Mouse (Mus musculus) monocyte, adult 5-6 weeks (primary cell): ENCODE results near the gene Ccdc18. TPM values are rescaled to one million over a fixed set of nuclear protein-coding genes. Genes with fewer than 3 reads are reported as not detected.
"Not testable (repeated sequence)": the region's sequence is repeated elsewhere in the genome, so short reads cannot be mapped to it uniquely, and the experiment has no call there.

Experiments used
- ATAC-seq: fragments of 153-309, 156-312 bp; replicated peaks from 2 replicates; pipeline ENCODE4 v1.8.0; 2017; ENCODE audit warnings: mild to moderate bottlenecking; ENCODE audit not compliant: low TSS enrichment, insufficient number of reproducible peaks, severe bottlenecking, poor library complexity, low FRiP score
- total RNA-seq: library from RNA; stranded (forward); fragments of 200-1000, 200-491, 200-594 nt; gene quantifications from 3 replicates; pipeline ENCODE4 v1.2.3, GENCODE M21; 2017

The Ccdc18 gene
- total RNA-seq, 1 experiment from 2014 or later = 1.7 TPM

DNA sequence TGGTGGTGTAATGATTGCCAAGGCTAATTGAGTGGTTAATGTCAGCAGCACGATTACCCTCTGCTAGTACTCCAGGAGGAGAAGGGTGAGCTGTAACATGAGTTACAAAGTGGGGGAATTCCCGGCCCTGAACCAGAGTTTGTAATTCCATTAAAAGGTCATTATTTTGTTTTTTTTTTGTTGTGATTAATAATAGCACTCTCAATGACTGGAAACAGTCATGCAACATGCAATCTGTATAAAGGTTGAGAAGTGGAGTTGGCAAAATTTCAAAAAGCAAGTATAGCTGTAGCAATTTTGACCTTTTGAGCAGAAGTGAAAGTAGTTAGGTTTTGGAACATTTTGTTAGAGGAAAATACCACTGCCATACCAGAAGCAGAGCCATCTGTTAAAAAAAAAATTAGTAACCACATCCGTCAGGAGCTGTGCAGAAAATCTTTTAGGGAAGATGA, 113.7 kb downstream of the Ccdc18 start:
- ATAC-seq = peak; percentile 96

DNA sequence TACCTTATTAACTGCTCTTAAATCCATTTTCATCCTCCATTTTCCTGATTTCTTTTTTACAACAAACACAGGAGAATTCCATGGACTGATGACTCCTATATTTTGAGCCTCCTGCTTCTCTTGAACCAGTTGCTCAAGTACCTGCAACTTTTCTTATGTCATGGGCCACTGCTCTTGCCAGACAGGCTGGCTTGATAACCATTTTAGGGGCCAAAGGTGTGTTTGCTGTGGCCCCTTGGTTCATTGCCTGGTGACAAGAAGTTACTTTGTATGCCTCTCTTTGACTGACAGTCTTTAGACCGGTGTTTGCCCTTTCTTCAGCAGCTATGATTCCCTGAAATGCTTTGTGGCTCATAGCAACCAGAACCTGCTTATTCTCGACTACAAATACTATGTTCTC, 117.4 kb downstream of the Ccdc18 start:
- no peak for ATAC-seq

DNA sequence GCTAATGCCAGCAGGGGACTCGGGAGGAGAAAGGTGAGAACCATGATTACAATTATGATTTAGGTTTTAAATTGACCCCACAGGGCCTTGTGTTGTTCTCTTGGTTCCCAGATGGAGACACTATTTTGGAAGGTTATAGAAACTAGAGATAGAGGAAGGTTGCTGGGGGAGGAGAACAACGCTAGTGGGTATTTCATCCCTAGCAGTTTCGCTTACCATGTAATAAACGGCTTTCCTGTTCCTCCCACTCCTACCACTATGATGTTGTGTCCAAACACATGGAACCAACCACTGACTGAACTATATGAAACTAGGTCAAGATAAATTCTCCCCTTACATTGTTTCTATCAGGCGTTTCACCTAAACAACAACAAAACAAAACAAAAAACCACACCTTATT, 122.6 kb downstream of the Ccdc18 start:
- no peak for ATAC-seq

DNA sequence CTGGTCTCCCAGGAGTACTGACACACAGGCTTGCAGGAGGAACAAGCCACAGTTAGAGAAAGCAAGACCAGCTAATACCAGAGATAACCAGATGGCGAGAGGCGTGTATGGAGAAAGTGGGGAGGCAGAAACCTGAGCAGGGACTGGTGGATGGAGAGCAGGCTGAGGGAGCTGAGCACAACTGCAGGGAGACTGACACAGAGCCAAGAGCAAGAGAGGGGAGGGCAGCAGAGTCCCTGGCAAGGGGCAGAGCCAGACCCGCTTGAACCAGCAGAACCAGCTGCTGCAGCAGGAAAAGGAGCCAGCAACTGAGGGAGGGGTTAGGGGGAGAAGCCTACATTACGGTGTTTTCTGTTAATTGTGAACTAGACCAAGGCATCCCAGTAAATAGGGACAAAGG, 130.0 kb downstream of the Ccdc18 start:
- ATAC-seq = no peak

DNA sequence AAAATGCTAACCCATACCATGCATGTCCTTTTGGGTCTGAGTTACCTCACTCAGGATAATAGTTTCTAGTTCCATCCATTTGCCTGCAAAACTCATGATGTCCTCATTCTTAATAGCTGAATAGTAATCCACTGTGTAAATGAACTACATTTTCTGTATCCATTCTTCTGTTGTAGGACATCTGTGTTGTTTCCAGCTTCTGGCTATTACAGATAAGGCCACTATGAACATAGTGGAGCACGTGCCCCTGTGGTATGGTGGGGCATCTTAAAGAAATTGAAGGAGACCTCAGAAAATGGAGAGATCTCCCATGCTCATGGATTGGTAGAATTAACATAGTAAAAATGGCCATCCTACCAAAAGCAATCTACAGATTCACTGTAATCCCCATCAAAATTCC, 131.1 kb downstream of the Ccdc18 start:
- not testable (repeated sequence) for ATAC-seq

DNA sequence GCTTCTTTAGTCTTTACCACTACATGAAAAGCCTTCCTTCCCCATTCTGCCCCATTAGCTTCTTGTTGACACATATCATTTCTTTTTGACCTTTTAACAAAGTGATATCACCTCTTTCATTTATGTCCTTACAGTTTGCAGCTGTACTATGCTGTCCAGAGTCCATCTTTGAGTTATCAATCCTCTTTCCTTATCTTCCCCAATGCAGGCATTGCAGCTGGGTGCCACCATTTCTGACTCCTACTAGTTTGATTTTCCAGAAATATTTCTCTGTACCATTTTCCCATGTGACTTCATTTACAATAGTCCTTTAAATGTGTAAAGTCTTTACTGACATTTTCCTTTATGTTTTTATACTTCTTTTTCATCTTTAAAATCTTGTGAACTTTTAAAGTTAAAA, 134.3 kb downstream of the Ccdc18 start:
- no peak for ATAC-seq

DNA sequence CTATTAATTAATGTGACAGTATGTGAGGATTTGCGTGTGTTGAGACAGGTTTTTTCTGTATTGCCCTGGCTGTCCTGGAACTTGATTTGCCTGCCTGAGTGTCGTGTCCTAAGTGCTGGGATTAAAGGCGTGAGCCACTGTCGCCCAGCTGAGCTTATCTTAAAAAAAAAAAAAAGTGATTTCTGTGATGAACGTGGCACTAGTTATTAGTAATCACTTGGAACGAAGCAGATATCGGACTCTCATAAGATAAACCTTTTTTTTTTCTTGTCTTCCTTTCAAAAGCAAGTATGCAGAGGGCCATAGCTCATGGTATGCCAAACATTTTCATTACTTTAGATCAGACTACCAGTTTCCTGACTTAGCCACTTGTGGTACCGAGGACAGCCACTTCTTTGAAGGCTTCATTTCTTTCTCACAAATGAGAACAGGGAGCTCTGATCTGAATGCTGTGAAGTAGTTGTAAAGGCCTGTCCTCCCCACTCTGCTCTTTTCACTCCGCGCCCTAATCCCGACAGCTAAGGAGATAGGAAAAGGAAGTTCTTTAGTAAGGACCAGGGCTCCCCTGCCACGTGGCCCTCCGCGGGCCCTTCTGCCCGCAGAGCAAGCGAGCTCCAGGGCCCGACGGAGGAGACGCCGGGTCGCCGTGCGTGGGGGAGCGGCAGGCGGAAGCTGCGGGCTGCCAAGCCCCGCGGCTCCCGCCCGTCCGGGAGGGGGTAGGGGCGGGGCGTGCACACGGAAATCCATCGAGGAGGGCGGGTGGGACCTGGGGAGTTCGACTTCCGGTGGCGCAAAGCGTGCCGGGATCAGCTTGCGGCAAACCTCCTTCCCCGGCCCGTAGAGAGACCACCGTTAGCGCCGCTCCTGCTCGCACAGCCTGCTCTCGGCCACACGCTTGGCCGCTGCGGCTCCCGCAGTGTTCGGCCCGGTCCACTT, 135.7 kb downstream of the Ccdc18 start, which contains the start of gene Dr1:
Gene Dr1, plus strand, starts transcription at position 771 of the 936 bp plus-strand sequence.
- ATAC-seq = peak; percentile 78

DNA sequence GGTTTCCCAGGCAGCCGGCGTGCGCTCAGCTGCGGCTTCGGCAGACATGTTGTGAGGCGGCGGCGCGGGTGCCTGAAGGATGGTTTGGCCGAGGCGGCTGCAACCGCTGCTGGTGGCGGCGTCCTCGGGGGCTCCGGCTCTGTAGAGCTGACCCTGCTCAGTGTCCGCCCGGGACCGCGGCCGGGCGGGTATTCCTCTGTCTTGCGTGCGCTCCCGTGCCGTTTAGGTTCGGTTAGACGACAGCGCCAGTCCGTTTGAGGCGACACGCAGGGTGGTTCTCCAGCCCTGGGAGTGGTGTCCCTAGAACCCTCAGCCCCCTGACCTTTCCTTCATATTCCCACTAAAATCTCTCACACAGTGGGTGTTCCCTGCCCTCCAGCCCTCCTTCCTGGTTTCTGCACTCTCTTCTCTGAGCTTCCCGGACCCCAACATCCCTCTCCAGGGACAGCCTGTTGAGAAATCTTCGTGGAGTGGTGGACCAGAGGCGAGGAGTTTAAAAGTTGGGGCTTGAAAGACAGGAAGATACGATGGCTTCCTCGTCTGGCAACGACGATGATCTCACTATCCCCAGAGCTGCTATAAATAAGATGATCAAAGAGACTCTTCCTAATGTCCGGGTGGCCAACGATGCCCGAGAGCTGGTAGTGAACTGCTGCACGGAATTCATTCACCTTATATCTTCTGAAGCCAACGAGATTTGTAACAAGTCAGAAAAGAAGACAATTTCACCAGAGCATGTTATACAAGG, 136.6 kb downstream of the Ccdc18 start:
- ATAC-seq = peak; percentile 18

DNA sequence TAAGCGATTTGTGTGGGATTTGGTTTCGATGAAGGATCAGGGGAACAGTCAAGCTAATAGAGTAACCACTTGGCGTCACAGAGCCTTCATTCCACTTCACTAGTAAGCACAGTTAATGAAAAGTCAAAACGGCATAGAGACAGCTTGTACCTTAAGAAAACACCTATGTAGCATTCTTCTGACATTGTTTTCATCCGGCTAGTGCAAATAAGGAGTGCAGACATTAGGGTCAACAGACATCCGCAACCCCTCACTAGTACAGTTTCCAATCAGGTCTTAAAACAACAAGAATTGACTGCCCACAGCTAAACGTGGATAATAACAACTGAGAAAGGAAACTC, 137.1 kb downstream of the Ccdc18 start:
- ATAC-seq = no peak

DNA sequence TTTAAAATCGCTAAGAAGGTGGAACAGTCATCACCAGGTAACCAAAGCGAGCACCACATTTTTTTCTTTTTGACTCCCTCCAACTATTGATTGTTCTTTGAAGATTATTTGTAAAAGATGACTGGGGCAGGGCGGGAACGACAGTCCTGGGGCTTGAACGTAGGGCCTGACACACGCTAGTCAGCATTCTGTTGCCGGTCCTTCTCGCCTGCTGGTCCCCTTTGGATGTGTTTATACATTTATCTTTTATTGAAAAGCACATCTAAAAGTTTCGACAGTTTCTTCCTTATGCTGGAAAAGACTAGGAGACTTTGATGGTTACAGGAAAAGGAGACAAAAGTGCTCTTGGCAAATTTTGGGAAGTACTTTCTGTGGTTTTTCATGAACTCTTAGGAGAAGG, 137.7 kb downstream of the Ccdc18 start:
- ATAC-seq = no peak

DNA sequence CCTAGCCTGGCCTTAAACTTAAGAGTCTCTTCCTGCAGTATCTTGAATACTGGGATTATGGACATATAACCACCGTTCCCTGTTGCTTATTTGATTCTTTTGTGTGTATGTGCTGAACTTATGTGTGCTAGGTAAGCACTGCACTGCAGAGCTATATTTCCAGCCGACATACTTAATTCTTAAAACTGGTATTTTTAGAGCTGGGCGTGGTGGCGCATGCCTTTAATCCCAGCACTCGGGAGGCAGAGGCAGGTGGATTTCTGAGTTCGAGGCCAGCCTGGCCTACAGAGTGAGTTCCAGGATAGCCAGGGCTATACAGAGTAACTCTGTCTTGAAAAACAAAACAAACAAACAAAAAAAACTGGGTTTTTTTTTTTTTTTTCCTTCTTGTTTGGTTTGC, 138.7 kb downstream of the Ccdc18 start:
- not testable (repeated sequence) for ATAC-seq

Other genes starting within 250 kb of the Ccdc18 start
- gene Rpl5, start 232.4 kb upstream of the Ccdc18 start, total RNA-seq = 256 to 830 TPM (median 616 TPM) in 3 replicates
- gene Fam69a, start 145.8 kb upstream of the Ccdc18 start, total RNA-seq = 33.7 to 53.5 TPM (median 47.2 TPM) in 3 replicates
- gene Mtf2, start 67.2 kb upstream of the Ccdc18 start, total RNA-seq = 63.4 to 78.4 TPM (median 63.4 TPM) in 3 replicates
- 204 to 217 TPM (median 205 TPM) in 3 replicates for gene Tmed5, start 255 bp upstream of the Ccdc18 start, total RNA-seq
- 64.5 to 80.1 TPM (median 68.5 TPM) in 3 replicates for gene Dr1, start 136.0 kb downstream of the Ccdc18 start, total RNA-seq
- 3.9 to 6.4 TPM (median 5.5 TPM) in 3 replicates for gene Pigg, start 179.7 kb downstream of the Ccdc18 start, total RNA-seq
- gene Gm42517, start 235.0 kb downstream of the Ccdc18 start, total RNA-seq = not detected in 3 replicates